Comparison of ENCODE assay signal across 14 mouse cellular contexts in the genomic region with DNA sequence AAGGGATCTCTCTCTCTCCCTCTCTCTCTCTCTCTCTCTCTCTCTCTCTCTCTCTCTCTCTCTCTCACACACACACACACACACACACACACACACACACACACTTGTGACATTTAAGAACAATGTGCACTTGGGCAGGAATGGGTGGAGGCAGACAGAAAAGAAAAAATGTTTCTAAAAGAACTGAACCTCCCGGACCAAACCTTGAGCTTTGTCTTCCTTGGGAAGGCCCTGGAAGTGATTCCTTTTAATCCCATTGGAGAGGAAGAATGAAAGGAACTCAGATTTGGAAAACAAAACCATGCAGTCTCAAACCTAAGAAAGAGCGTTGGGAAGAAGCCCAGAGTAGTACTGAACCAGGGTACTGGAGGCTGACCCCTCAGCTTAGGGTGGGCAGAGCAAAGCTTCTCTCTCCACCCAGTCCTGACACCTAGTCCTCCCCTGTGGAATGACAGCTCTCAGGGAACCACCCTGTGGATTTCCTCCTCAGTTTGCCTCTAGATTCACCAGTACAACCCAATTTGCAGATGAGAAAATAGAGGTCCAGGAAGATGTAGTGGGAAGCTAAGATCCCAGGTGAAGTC.
DNase-seq lines count a peak whose midpoint lies in the region; ATAC-seq and TF ChIP-seq lines count a peak whose summit lies in the region.
"Had no signal": no experiment of that assay in that cellular context is flagged by ENCODE, and none has a peak within 500 bp of the region (broad histone marks: within the 10 kb centered on the region; RNA-seq: fewer than 3 reads in every experiment).

No protein-coding gene starts in this region.

- DNase-seq in ES-E14 (ENCODE audit: low read depth, low spot score) = no peak
- DNase-seq in embryo, embryonic 10.5 days (ENCODE audit: low spot score) = peak; percentile 42
- peak; percentile 35 for DNase-seq in hindbrain, embryonic 10.5 days (ENCODE audit: low spot score)
- DNase-seq in midbrain, embryonic 14.5 days = no peak
- DNase-seq in right cerebral cortex, adult 2 months (ENCODE audit: low spot score in 2 of 2) = no peak
- DNase-seq in gastrocnemius, postnatal 36 days = no peak
- DNase-seq in layer of hippocampus, adult 8-10 months (ENCODE audit: low spot score in 2 of 2) = no peak
- DNase-seq: cerebellum, adult 11-12 months; kidney, postnatal 14 days; right cerebral cortex, postnatal 14 days had no signal

- 14% methylated on average over 2 of the region's 2 CpGs for WGBS in hindbrain, embryonic 10.5 days
- WGBS in midbrain, embryonic 14.5 days = 4% methylated on average over 2 of the region's 2 CpGs
- WGBS in intestine, embryonic 16.5 days = 53% methylated on average over 2 of the region's 2 CpGs

- intact Hi-C loops in gastrocnemius, postnatal 36 days (cut with DNase I) = no loop called here

- H3K27ac ChIP-seq in ES-E14 (ENCODE audit: insufficient read depth, low read depth, low read length, poor library complexity, severe bottlenecking) = peak overlapping the region; percentile 55; the same call in 1 of the 2 replicates
- H3K27ac ChIP-seq in hindbrain, embryonic 10.5 days = peak overlapping the region; percentile 89
- peak overlapping the region; percentile 75 for H3K27ac ChIP-seq in midbrain, embryonic 14.5 days (replicated peaks; ENCODE audit: low read depth, low read length)
- no peak overlapping the region for H3K27ac ChIP-seq in intestine, embryonic 16.5 days (ENCODE audit: low read length)
- H3K27ac ChIP-seq: heart, embryonic 10.5 days; macrophage had no signal

- ATAC-seq in midbrain, embryonic 14.5 days (ENCODE audit: low FRiP score, low TSS enrichment) = peak; percentile 58; the same call in 1 of the 2 replicates
- ATAC-seq in intestine, embryonic 16.5 days = no peak

- no peaks in the 10 kb centered on the region for H3K36me3 ChIP-seq in ES-E14 (ENCODE audit: control insufficient read depth, insufficient read depth, low read length, poor library complexity, severe bottlenecking)
- H3K36me3 ChIP-seq in hindbrain, embryonic 10.5 days = no peaks in the 10 kb centered on the region
- H3K36me3 ChIP-seq in midbrain, embryonic 14.5 days (ENCODE audit: control insufficient read depth, insufficient read depth, low read length) = no peaks in the 10 kb centered on the region
- no peaks in the 10 kb centered on the region for H3K36me3 ChIP-seq in intestine, embryonic 16.5 days (ENCODE audit: control insufficient read depth, insufficient read depth, low read length)
- H3K36me3 ChIP-seq: heart, embryonic 10.5 days had no signal

- no peaks in the 10 kb centered on the region for H3K27me3 ChIP-seq in hindbrain, embryonic 10.5 days (ENCODE audit: insufficient read depth, poor library complexity, severe bottlenecking)
- no peaks in the 10 kb centered on the region for H3K27me3 ChIP-seq in midbrain, embryonic 14.5 days (ENCODE audit: control insufficient read depth, insufficient read depth, low read length)
- no peaks in the 10 kb centered on the region for H3K27me3 ChIP-seq in intestine, embryonic 16.5 days (replicated peaks; ENCODE audit: control insufficient read depth, insufficient read depth, low read length)

- no peaks in the 10 kb centered on the region for H3K9me3 ChIP-seq in ES-E14 (ENCODE audit: control insufficient read depth, insufficient read depth, low read depth, low read length)
- no peaks in the 10 kb centered on the region for H3K9me3 ChIP-seq in hindbrain, embryonic 10.5 days
- no peaks in the 10 kb centered on the region for H3K9me3 ChIP-seq in midbrain, embryonic 14.5 days (ENCODE audit: control insufficient read depth, low read length)
- no peaks in the 10 kb centered on the region for H3K9me3 ChIP-seq in intestine, embryonic 16.5 days (ENCODE audit: control insufficient read depth, low read length)
- H3K9me3 ChIP-seq: heart, embryonic 10.5 days had no signal

- H3K4me3 ChIP-seq in ES-E14 (ENCODE audit: insufficient read depth in 1 of 2, low read depth in 1 of 2, low read length in 2 of 2, poor library complexity in 1 of 2, severe bottlenecking in 1 of 2) = no peak overlapping the region
- no peak overlapping the region for H3K4me3 ChIP-seq in hindbrain, embryonic 10.5 days
- H3K4me3 ChIP-seq in midbrain, embryonic 14.5 days (replicated peaks; ENCODE audit: low read depth, low read length) = no peak overlapping the region
- H3K4me3 ChIP-seq in intestine, embryonic 16.5 days (ENCODE audit: low read length) = no peak overlapping the region
- H3K4me3 ChIP-seq: heart, embryonic 10.5 days had no signal

- in situ Hi-C loops in ES-E14 (cut with MboI; ENCODE audit: low sequenced_read_pairs in 2 of 2, unreplicated experiment in 2 of 2) = no loop called here

- H3K4me2 ChIP-seq in midbrain, embryonic 14.5 days (ENCODE audit: low read length) = no peak overlapping the region
- no peak overlapping the region for H3K4me2 ChIP-seq in intestine, embryonic 16.5 days (ENCODE audit: low read depth, low read length)
- H3K4me2 ChIP-seq: liver, embryonic 11.5 days had no signal

- peaks cover 2 to 11% of the 10 kb centered on the region in 2 experiments; a peak in 3 of 4 replicates for H3K4me1 ChIP-seq in ES-E14 (ENCODE audit: control insufficient read depth in 2 of 2, insufficient read depth in 2 of 2, low read length in 2 of 2, poor library complexity in 1 of 2)
- H3K4me1 ChIP-seq in hindbrain, embryonic 10.5 days (replicated peaks) = peaks cover 57% of the 10 kb centered on the region
- H3K4me1 ChIP-seq in midbrain, embryonic 14.5 days (ENCODE audit: control insufficient read depth, insufficient read depth, low read length) = peaks cover 13% of the 10 kb centered on the region
- H3K4me1 ChIP-seq in intestine, embryonic 16.5 days (ENCODE audit: control insufficient read depth, insufficient read depth, low read length) = no peaks in the 10 kb centered on the region
- H3K4me1 ChIP-seq: heart, embryonic 10.5 days had no signal

- no peak overlapping the region for H3K9ac ChIP-seq in ES-E14 (ENCODE audit: insufficient read depth, low read depth, low read length, poor library complexity, severe bottlenecking)
- H3K9ac ChIP-seq in midbrain, embryonic 14.5 days (replicated peaks; ENCODE audit: low read length) = no peak overlapping the region
- H3K9ac ChIP-seq in intestine, embryonic 16.5 days (ENCODE audit: low read depth, low read length) = no peak overlapping the region

TF ChIP-seq in ES-E14, 5 proteins besides CTCF, POLR2A, EP300 and RAD21:
- TF ChIP-seq MAFK (IDR thresholded peaks at IDR 0.05; ENCODE audit: insufficient read depth, low read depth, low read length) = no peak
- TF ChIP-seq ZNF384 (IDR thresholded peaks at IDR 0.05; ENCODE audit: low read depth, low read length) = no peak
- no peak for TF ChIP-seq HCFC1 (IDR thresholded peaks at IDR 0.05; ENCODE audit: borderline replicate concordance, insufficient read depth, low read length)
- no peak for TF ChIP-seq ZC3H11A (IDR thresholded peaks at IDR 0.05; ENCODE audit: borderline replicate concordance, low read depth, low read length)
- TF ChIP-seq CHD2 (IDR thresholded peaks at IDR 0.05; ENCODE audit: low read depth, low read length) = no peak

Comparison
In these comparisons a context has a peak if more than half of its experiments do, and no peak if none do; other contexts are left out.
1. DNase-seq: peak in embryo, embryonic 10.5 days (single experiment) and hindbrain, embryonic 10.5 days (single experiment); none in ES-E14 (single experiment), midbrain, embryonic 14.5 days (single experiment), right cerebral cortex, adult 2 months (0 of 2), gastrocnemius, postnatal 36 days (0 of 2) and layer of hippocampus, adult 8-10 months (0 of 2).